Mouse (Mus musculus) kidney, embryonic 16.5 days (tissue): ENCODE measurements at regions not wholly inside any gene's neighbourhood (a gene's known extent, or its start where the extent isn't known, plus 50 kb on each side); places are given as distances from the start of the nearest gene placed in this dataset.
A peak's percentile ranks its signal among the peaks of the same experiment; 100 is the strongest.

ENCODE experiments used
- ATAC-seq: fragments of 200-750 bp; cut with Nextera tagmentation; 2 replicates; pipeline ENCODE4 v1.8.0; 2017; ENCODE audit warnings: moderate TSS enrichment; ENCODE audit not compliant: low FRiP score, low TSS enrichment
- H3K27ac ChIP-seq: fragments of 300-500 bp; sonication (generic); 2 replicates; pipeline ENCODE4 v1.5.1; 2014; ENCODE audit warnings: low read length
- H3K27me3 ChIP-seq: fragments of 300-500 bp; sonication (generic); 2 replicates; pipeline ENCODE4 v1.6.1; 2014; ENCODE audit warnings: low read length, control low read depth, mixed read lengths; ENCODE audit not compliant: insufficient read depth
- H3K36me3 ChIP-seq: fragments of 300-500 bp; sonication (generic); 2 replicates; pipeline ENCODE4 v1.6.1; 2014; ENCODE audit warnings: low read length, control low read depth, mixed read lengths; ENCODE audit not compliant: insufficient read depth
- H3K4me1 ChIP-seq: fragments of 300-500 bp; sonication (generic); 2 replicates; pipeline ENCODE4 v1.6.1; 2014; ENCODE audit warnings: low read length, control low read depth, mixed read lengths; ENCODE audit not compliant: insufficient read depth
- H3K4me2 ChIP-seq: fragments of 300-500 bp; sonication (generic); replicated peaks from 2 replicates; pipeline ENCODE4 v1.6.1; 2014; ENCODE audit warnings: low read depth, low read length
- H3K4me3 ChIP-seq: fragments of 300-500 bp; sonication (generic); 2 replicates; pipeline ENCODE4 v1.5.1; 2014; ENCODE audit warnings: mild to moderate bottlenecking, low read length
- H3K9ac ChIP-seq: fragments of 300-500 bp; sonication (generic); replicated peaks from 2 replicates; pipeline ENCODE4 v1.6.1; 2014; ENCODE audit warnings: low read length
- H3K9me3 ChIP-seq: fragments of 300-500 bp; sonication (generic); 2 replicates; pipeline ENCODE4 v1.6.1; 2016; ENCODE audit warnings: low read length, control low read depth
- WGBS: fragments of 180-500 bp; shearing (Covaris S2); extraction: QIAGEN DNeasy Blood & Tissue Kit; methylation state at CpG from one replicate; pipeline ENCODE4 v1.1.7; 2014; 5-methylcytosine and 5-hydroxymethylcytosine counted together

- H3K27ac ChIP-seq = no peak overlapping the region
Measured at GRCm38 (mm10) chrX:121533360-121533759, 863.8 kb downstream of the Nap1l3 start.

GRCm38 (mm10) chrX:121519830-121520229 is 877.4 kb downstream of the Nap1l3 start:
- Histone ChIP-seq H3K4me2 (no peak overlapping the region), H3K9ac (no peak overlapping the region), H3K4me1 (no peaks in the 10 kb centered on the region), H3K36me3 (no peaks in the 10 kb centered on the region), H3K27me3 (no peaks in the 10 kb centered on the region), H3K4me3 (no peak overlapping the region), H3K27ac (no peak overlapping the region), H3K9me3 (no peaks in the 10 kb centered on the region)
- ATAC-seq = no peak

More at GRCm38 (mm10) chrX:121533360-121533759, 863.8 kb downstream of the Nap1l3 start:
- H3K9me3 ChIP-seq = no peaks in the 10 kb centered on the region
- no peaks in the 10 kb centered on the region for H3K27me3 ChIP-seq
- ATAC-seq = no peak
- no peak overlapping the region for H3K4me2 ChIP-seq
- H3K4me3 ChIP-seq = no peak overlapping the region
- H3K36me3 ChIP-seq = no peaks in the 10 kb centered on the region
- WGBS = 95% methylated on average over 2 of the region's 2 CpGs
- no peak overlapping the region for H3K9ac ChIP-seq
- no peaks in the 10 kb centered on the region for H3K4me1 ChIP-seq

- no peak overlapping the region for H3K4me2 ChIP-seq
- H3K4me1 ChIP-seq = no peaks in the 10 kb centered on the region
- H3K9me3 ChIP-seq = no peaks in the 10 kb centered on the region
- H3K27me3 ChIP-seq = no peaks in the 10 kb centered on the region
- H3K27ac ChIP-seq = no peak overlapping the region
- 16% methylated on average over 2 of the region's 2 CpGs for WGBS
- no peak for ATAC-seq
- H3K36me3 ChIP-seq = no peaks in the 10 kb centered on the region
- H3K4me3 ChIP-seq = no peak overlapping the region
- no peak overlapping the region for H3K9ac ChIP-seq
Measured at GRCm38 (mm10) chrX:121497727-121498126, 899.5 kb downstream of the Nap1l3 start.

GRCm38 (mm10) chrX:121497219-121497618 is 900.0 kb downstream of the Nap1l3 start:
- no peaks in the 10 kb centered on the region for H3K4me1 ChIP-seq
- H3K4me2 ChIP-seq = no peak overlapping the region
- no peak overlapping the region for H3K4me3 ChIP-seq
- no peak for ATAC-seq
- H3K9ac ChIP-seq = no peak overlapping the region
- no peaks in the 10 kb centered on the region for H3K36me3 ChIP-seq
- no peaks in the 10 kb centered on the region for H3K9me3 ChIP-seq
- no peak overlapping the region for H3K27ac ChIP-seq
- H3K27me3 ChIP-seq = no peaks in the 10 kb centered on the region

- no peaks in the 10 kb centered on the region for H3K9me3 ChIP-seq
- 20% methylated on average over 4 of the region's 4 CpGs for WGBS
- no peak overlapping the region for H3K27ac ChIP-seq
Measured at GRCm38 (mm10) chrX:121479402-121479989, 917.7 kb downstream of the Nap1l3 start.

GRCm38 (mm10) chrX:121429078-121429477 is 968.1 kb downstream of the Nap1l3 start:
- ATAC-seq = no peak
- H3K9ac ChIP-seq = no peak overlapping the region
- WGBS = 81% methylated on average over 6 of the region's 6 CpGs

More at GRCm38 (mm10) chrX:121479402-121479989, 917.7 kb downstream of the Nap1l3 start:
- Histone ChIP-seq H3K4me1 (no peaks in the 10 kb centered on the region), H3K4me3 (peak overlapping the region; percentile 18), H3K9ac (no peak overlapping the region), H3K27me3 (no peaks in the 10 kb centered on the region), H3K4me2 (peak overlapping the region; percentile 18), H3K36me3 (no peaks in the 10 kb centered on the region)
- peak; percentile 74 for ATAC-seq

More at GRCm38 (mm10) chrX:121429078-121429477, 968.1 kb downstream of the Nap1l3 start:
- no peak overlapping the region for H3K4me2 ChIP-seq
- H3K4me3 ChIP-seq = no peak overlapping the region
- no peaks in the 10 kb centered on the region for H3K27me3 ChIP-seq
- no peak overlapping the region for H3K27ac ChIP-seq
- no peaks in the 10 kb centered on the region for H3K36me3 ChIP-seq
- no peaks in the 10 kb centered on the region for H3K4me1 ChIP-seq
- H3K9me3 ChIP-seq = no peaks in the 10 kb centered on the region
